Mouse (Mus musculus) kidney, adult 8-10 months (tissue): ENCODE results near the gene Use1.
A peak's percentile ranks its signal among the peaks of the same experiment; 100 is the strongest.

Source experiments
- DNase-seq, 2 experiments: peaks; one replicate each; pipeline ENCODE4 v3.0.0; 2022

Use1 gene

GRCm38 (mm10) chr8:71403107-71403885 lies 36.6 kb downstream of the Use1 start:
- DNase-seq = no peak

GRCm38 (mm10) chr8:71404011-71404410 lies 37.4 kb downstream of the Use1 start:
- DNase-seq = no peak

- DNase-seq = peak in 1 of 2 experiments; percentile 69
Measured at GRCm38 (mm10) chr8:71404951-71405351, 38.3 kb downstream of the Use1 start.

- DNase-seq = peak; percentile 94 to 98
Measured at GRCm38 (mm10) chr8:71405401-71406098, 38.9 kb downstream of the Use1 start, which contains the start of gene Ankle1. Ankle1 (plus strand) TSS chr8:71406010.

- peak; percentile 59 to 80 for DNase-seq
Measured at GRCm38 (mm10) chr8:71406099-71407015, 39.7 kb downstream of the Use1 start.

GRCm38 (mm10) chr8:71407441-71407840 lies 40.8 kb downstream of the Use1 start:
- DNase-seq = no peak

- no peak for DNase-seq
Measured at GRCm38 (mm10) chr8:71408231-71408630, 41.6 kb downstream of the Use1 start.

DNA sequence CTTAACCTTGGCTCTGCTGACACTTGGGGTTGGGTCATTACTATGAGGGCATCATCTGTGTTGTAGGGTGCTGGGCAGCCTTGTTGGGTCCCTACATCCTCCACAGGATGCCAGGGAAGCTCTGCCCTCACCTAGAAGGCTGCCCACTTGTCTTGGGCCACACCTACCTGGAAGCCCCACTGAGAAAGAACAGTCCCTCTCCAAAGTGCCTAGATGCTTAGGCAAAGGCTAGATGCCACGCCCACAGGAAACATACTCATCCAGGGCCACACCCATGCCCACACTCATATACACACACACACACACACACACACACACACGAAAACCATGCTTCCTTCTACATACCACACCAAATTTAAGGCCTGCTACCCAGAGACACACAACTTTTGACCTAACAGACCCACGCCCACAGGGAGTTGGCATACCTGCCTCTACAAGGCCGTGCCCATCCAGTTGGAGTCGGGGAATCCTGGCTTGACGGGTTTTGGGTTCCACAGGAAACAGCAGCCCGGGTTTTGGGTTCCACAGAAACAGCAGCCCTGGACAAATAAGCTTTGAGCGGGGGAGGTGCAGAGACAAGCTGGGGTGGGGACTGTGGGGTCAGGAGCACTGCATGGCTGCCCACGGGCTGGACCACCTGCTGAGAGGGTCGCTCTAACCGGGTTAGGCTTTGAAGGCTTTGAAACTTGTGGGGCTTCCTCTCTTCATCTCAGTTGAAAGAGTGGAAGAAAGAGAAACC lies 45.1 kb downstream of the Use1 start:
- DNase-seq = no peak
